Mouse (Mus musculus): ENCODE measurements around the gene Hltf. TPM values are rescaled to one million over a fixed set of nuclear protein-coding genes. Genes with fewer than 3 reads are reported as not detected.
A peak's percentile ranks its signal among the peaks of the same experiment; 100 is the strongest.
"Not testable (repeated sequence)": the region's sequence is repeated elsewhere in the genome, so short reads cannot be mapped to it uniquely, and the experiment has no call there.

The Hltf gene
- polyA plus RNA-seq (2012; ENCODE audit: insufficient read depth, insufficient read length, missing spikeins): 7.8 and 8.9 TPM in 2 replicates

GRCm38 (mm10) chr3:20057306-20058196, at the start of gene Hltf:
Hltf (plus strand) TSS chr3:20057811.
- Histone ChIP-seq H3K4me3 (ENCODE audit: insufficient read depth, low read depth, low read length) (peak within 1 kb of the TSS; percentile 91), H3K27ac (replicated peaks; ENCODE audit: low read depth, low read length) (peak within 1 kb of the TSS; percentile 58), H3K4me1 (ENCODE audit: control insufficient read depth, insufficient read depth, insufficient read length, low read length) (no peaks in the 10 kb centered on the region)

- no peaks in the 10 kb centered on the region for H3K4me1 ChIP-seq (ENCODE audit: control insufficient read depth, insufficient read depth, insufficient read length, low read length)
- H3K27ac ChIP-seq (replicated peaks; ENCODE audit: low read depth, low read length): no peak overlapping the region
- H3K4me3 ChIP-seq (ENCODE audit: insufficient read depth, low read depth, low read length): no peak overlapping the region
Observed at GRCm38 (mm10) chr3:20010464-20010863, 47.1 kb upstream of the Hltf start.

- not testable (repeated sequence) for H3K27ac ChIP-seq (replicated peaks; ENCODE audit: low read depth, low read length); H3K4me3 ChIP-seq (ENCODE audit: insufficient read depth, low read depth, low read length); H3K4me1 ChIP-seq (ENCODE audit: control insufficient read depth, insufficient read depth, insufficient read length, low read length)
Observed at GRCm38 (mm10) chr3:20010905-20011304, 46.7 kb upstream of the Hltf start.

- H3K4me1 ChIP-seq (ENCODE audit: control insufficient read depth, insufficient read depth, insufficient read length, low read length): no peaks in the 10 kb centered on the region
- H3K4me3 ChIP-seq (ENCODE audit: insufficient read depth, low read depth, low read length): no peak overlapping the region
- no peak overlapping the region for H3K27ac ChIP-seq (replicated peaks; ENCODE audit: low read depth, low read length)
Observed at GRCm38 (mm10) chr3:20014454-20014853, 43.2 kb upstream of the Hltf start.

GRCm38 (mm10) chr3:20018076-20018475, 39.5 kb upstream of the Hltf start:
- no peak overlapping the region for H3K4me3 ChIP-seq (ENCODE audit: insufficient read depth, low read depth, low read length)
- no peak overlapping the region for H3K27ac ChIP-seq (replicated peaks; ENCODE audit: low read depth, low read length)
- no peaks in the 10 kb centered on the region for H3K4me1 ChIP-seq (ENCODE audit: control insufficient read depth, insufficient read depth, insufficient read length, low read length)

GRCm38 (mm10) chr3:20023832-20024231, 33.8 kb upstream of the Hltf start:
- H3K4me1 ChIP-seq (ENCODE audit: control insufficient read depth, insufficient read depth, insufficient read length, low read length): no peaks in the 10 kb centered on the region; the same call in 1 of the 2 replicates
- H3K4me3 ChIP-seq (ENCODE audit: insufficient read depth, low read depth, low read length): no peak overlapping the region
- H3K27ac ChIP-seq (replicated peaks; ENCODE audit: low read depth, low read length): no peak overlapping the region

- Histone ChIP-seq H3K27ac (replicated peaks; ENCODE audit: low read depth, low read length) (peak overlapping the region; percentile 79; the same call in 1 of the 2 replicates), H3K4me3 (ENCODE audit: insufficient read depth, low read depth, low read length) (no peak overlapping the region), H3K4me1 (ENCODE audit: control insufficient read depth, insufficient read depth, insufficient read length, low read length) (no peaks in the 10 kb centered on the region; the same call in 1 of the 2 replicates)
Observed at GRCm38 (mm10) chr3:20026481-20026880, 31.1 kb upstream of the Hltf start.

- Histone ChIP-seq H3K27ac (replicated peaks; ENCODE audit: low read depth, low read length) (peak overlapping the region; percentile 79), H3K4me3 (ENCODE audit: insufficient read depth, low read depth, low read length) (no peak overlapping the region), H3K4me1 (ENCODE audit: control insufficient read depth, insufficient read depth, insufficient read length, low read length) (no peaks in the 10 kb centered on the region; the same call in 1 of the 2 replicates)
Observed at GRCm38 (mm10) chr3:20026996-20027689, 30.5 kb upstream of the Hltf start.

GRCm38 (mm10) chr3:20027788-20028187, 29.8 kb upstream of the Hltf start:
- no peak overlapping the region for H3K4me3 ChIP-seq (ENCODE audit: insufficient read depth, low read depth, low read length)
- peaks cover 2% of the 10 kb centered on the region for H3K4me1 ChIP-seq (ENCODE audit: control insufficient read depth, insufficient read depth, insufficient read length, low read length)
- peak overlapping the region; percentile 31 for H3K27ac ChIP-seq (replicated peaks; ENCODE audit: low read depth, low read length)

GRCm38 (mm10) chr3:20028640-20029039, 29.0 kb upstream of the Hltf start:
- Histone ChIP-seq H3K27ac (replicated peaks; ENCODE audit: low read depth, low read length) (peak overlapping the region; percentile 27; the same call in 1 of the 2 replicates), H3K4me1 (ENCODE audit: control insufficient read depth, insufficient read depth, insufficient read length, low read length) (peaks cover 6% of the 10 kb centered on the region), H3K4me3 (ENCODE audit: insufficient read depth, low read depth, low read length) (no peak overlapping the region)

GRCm38 (mm10) chr3:20030807-20031206, 26.8 kb upstream of the Hltf start:
- Histone ChIP-seq H3K27ac (replicated peaks; ENCODE audit: low read depth, low read length) (no peak overlapping the region), H3K4me3 (ENCODE audit: insufficient read depth, low read depth, low read length) (no peak overlapping the region), H3K4me1 (ENCODE audit: control insufficient read depth, insufficient read depth, insufficient read length, low read length) (peaks cover 10% of the 10 kb centered on the region)

- Histone ChIP-seq H3K4me3 (ENCODE audit: insufficient read depth, low read depth, low read length) (peak overlapping the region; percentile 77), H3K27ac (replicated peaks; ENCODE audit: low read depth, low read length) (peak overlapping the region; percentile 44), H3K4me1 (ENCODE audit: control insufficient read depth, insufficient read depth, insufficient read length, low read length) (peaks cover 10% of the 10 kb centered on the region)
Observed at GRCm38 (mm10) chr3:20033761-20034718, 23.6 kb upstream of the Hltf start.

GRCm38 (mm10) chr3:20034719-20035404, 22.7 kb upstream of the Hltf start, which contains the start of gene Hps3:
Hps3 (minus strand) TSS chr3:20035315.
- Histone ChIP-seq H3K4me3 (ENCODE audit: insufficient read depth, low read depth, low read length) (peak within 1 kb of the TSS; percentile 77), H3K4me1 (ENCODE audit: control insufficient read depth, insufficient read depth, insufficient read length, low read length) (peaks cover 10% of the 10 kb centered on the region), H3K27ac (replicated peaks; ENCODE audit: low read depth, low read length) (peak within 1 kb of the TSS; percentile 48)

GRCm38 (mm10) chr3:20036069-20036468, 21.5 kb upstream of the Hltf start:
- H3K4me1 ChIP-seq (ENCODE audit: control insufficient read depth, insufficient read depth, insufficient read length, low read length): peaks cover 10% of the 10 kb centered on the region
- H3K4me3 ChIP-seq (ENCODE audit: insufficient read depth, low read depth, low read length): no peak overlapping the region
- no peak overlapping the region for H3K27ac ChIP-seq (replicated peaks; ENCODE audit: low read depth, low read length)
